Mouse (Mus musculus) hindbrain, embryonic 16.5 days (tissue): ENCODE measurements around the gene Rad50. TPM values are rescaled to one million over a fixed set of nuclear protein-coding genes. Genes with fewer than 3 reads are reported as not detected.

ENCODE experiments used
- ATAC-seq: fragments of 200-750 bp; cut with Nextera tagmentation; 2 replicates; pipeline ENCODE4 v1.8.0; 2017; ENCODE audit warnings: moderate TSS enrichment, moderate library complexity
- H3K27ac ChIP-seq: fragments of 300-500 bp; sonication (generic); 2 replicates; pipeline ENCODE4 v1.5.1; 2014; ENCODE audit warnings: low read depth, mild to moderate bottlenecking, control low read depth, low read length, moderate library complexity
- H3K27me3 ChIP-seq: fragments of 300-500 bp; sonication (generic); replicated peaks from 2 replicates; pipeline ENCODE4 v1.6.1; 2014; ENCODE audit warnings: low read length; ENCODE audit not compliant: control insufficient read depth, insufficient read depth
- H3K36me3 ChIP-seq: fragments of 300-500 bp; sonication (generic); 2 replicates; pipeline ENCODE4 v1.6.1; 2014; ENCODE audit warnings: mild to moderate bottlenecking, low read length, moderate library complexity, mixed read lengths; ENCODE audit not compliant: control insufficient read depth, insufficient read depth
- H3K4me1 ChIP-seq: fragments of 300-500 bp; sonication (generic); 2 replicates; pipeline ENCODE4 v1.6.1; 2014; ENCODE audit warnings: low read depth, low read length; ENCODE audit not compliant: control insufficient read depth, insufficient read depth
- H3K4me2 ChIP-seq: fragments of 300-500 bp; sonication (generic); 2 replicates; pipeline ENCODE4 v1.6.1; 2014; ENCODE audit warnings: mild to moderate bottlenecking, low read length, control low read depth, moderate library complexity
- H3K4me3 ChIP-seq: fragments of 300-500 bp; sonication (generic); 2 replicates; pipeline ENCODE4 v1.5.1; 2014; ENCODE audit warnings: mild to moderate bottlenecking, low read length, control low read depth, moderate library complexity
- H3K9ac ChIP-seq: fragments of 300-500 bp; sonication (generic); 2 replicates; pipeline ENCODE4 v1.6.1; 2014; ENCODE audit warnings: low read depth, mild to moderate bottlenecking, control low read depth, low read length, moderate library complexity
- H3K9me3 ChIP-seq: fragments of 300-500 bp; sonication (generic); 2 replicates; pipeline ENCODE4 v1.6.1; 2014; ENCODE audit warnings: mild to moderate bottlenecking, low read length, moderate library complexity; ENCODE audit not compliant: control insufficient read depth
- WGBS: fragments of 180-500 bp; shearing (Covaris S2); extraction: QIAGEN DNeasy Blood & Tissue Kit; methylation state at CpG from one replicate; pipeline ENCODE4 v1.1.7; 2014; 5-methylcytosine and 5-hydroxymethylcytosine counted together
- polyA plus RNA-seq: library from polyadenylated mRNA; unstranded; fragments of >200 nt; fragmentation: Nextera tagmentation; extraction: Ambion mirVana; gene quantifications from 2 replicates; pipeline ENCODE4 v1.2.1, GENCODE M21; 2015

The Rad50 gene
- polyA plus RNA-seq, 1 experiment from 2014 or later = 12.3 TPM

DNA sequence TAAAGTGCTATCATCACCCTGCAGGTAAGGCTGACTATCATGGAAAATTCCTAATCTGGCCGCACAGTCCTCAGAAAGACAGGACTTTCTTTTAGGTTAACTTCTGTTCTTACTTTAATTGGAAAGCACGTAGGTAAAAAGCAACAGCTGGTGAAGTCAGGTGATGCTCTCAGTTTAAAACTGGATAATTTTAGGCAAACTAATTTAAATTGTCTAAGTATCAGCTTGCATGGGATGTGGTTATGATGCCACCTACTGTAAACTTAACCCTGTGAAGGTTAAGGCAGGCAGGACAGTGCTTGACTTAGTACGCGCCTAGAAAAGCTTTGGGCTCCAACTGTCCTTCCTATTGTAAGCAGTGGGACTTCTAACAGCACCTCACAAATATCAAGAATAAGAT lies 35.7 kb downstream of the Rad50 start:
- ATAC-seq = no peak
- Histone ChIP-seq H3K9me3 (no peaks in the 10 kb centered on the region), H3K36me3 (peaks cover 10% of the 10 kb centered on the region; the same call in 1 of the 2 replicates), H3K27me3 (no peaks in the 10 kb centered on the region), H3K4me2 (no peak overlapping the region), H3K4me3 (no peak overlapping the region), H3K4me1 (no peaks in the 10 kb centered on the region), H3K27ac (no peak overlapping the region), H3K9ac (no peak overlapping the region)
- 96% methylated on average over 4 of the region's 4 CpGs for WGBS

DNA sequence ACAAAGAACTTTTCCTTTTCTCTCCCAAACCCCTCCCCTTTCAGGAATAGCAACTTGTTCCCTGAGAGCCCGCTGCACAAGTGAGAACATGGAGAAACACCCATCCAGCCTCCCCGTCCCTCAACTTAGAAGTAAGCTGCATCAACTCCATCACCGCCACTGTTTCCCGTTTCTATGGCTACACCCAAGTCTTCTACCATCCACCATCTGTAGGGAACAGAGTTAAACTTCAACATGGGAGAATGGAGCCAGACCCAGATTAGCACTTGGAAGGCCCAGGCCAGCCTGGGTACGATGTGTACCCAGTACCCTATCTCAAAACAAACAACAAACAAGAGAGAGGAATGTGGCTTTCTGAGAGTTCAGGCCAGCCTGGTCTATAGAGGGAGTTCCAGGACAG lies 43.0 kb downstream of the Rad50 start:
- ATAC-seq = no peak
- no peak overlapping the region for H3K4me3 ChIP-seq
- no peak overlapping the region for H3K4me2 ChIP-seq
- 86% methylated on average over 5 of the region's 5 CpGs for WGBS
- no peaks in the 10 kb centered on the region for H3K4me1 ChIP-seq
- H3K27ac ChIP-seq = no peak overlapping the region
- no peak overlapping the region for H3K9ac ChIP-seq
- no peaks in the 10 kb centered on the region for H3K36me3 ChIP-seq
- no peaks in the 10 kb centered on the region for H3K27me3 ChIP-seq
- no peaks in the 10 kb centered on the region for H3K9me3 ChIP-seq

DNA sequence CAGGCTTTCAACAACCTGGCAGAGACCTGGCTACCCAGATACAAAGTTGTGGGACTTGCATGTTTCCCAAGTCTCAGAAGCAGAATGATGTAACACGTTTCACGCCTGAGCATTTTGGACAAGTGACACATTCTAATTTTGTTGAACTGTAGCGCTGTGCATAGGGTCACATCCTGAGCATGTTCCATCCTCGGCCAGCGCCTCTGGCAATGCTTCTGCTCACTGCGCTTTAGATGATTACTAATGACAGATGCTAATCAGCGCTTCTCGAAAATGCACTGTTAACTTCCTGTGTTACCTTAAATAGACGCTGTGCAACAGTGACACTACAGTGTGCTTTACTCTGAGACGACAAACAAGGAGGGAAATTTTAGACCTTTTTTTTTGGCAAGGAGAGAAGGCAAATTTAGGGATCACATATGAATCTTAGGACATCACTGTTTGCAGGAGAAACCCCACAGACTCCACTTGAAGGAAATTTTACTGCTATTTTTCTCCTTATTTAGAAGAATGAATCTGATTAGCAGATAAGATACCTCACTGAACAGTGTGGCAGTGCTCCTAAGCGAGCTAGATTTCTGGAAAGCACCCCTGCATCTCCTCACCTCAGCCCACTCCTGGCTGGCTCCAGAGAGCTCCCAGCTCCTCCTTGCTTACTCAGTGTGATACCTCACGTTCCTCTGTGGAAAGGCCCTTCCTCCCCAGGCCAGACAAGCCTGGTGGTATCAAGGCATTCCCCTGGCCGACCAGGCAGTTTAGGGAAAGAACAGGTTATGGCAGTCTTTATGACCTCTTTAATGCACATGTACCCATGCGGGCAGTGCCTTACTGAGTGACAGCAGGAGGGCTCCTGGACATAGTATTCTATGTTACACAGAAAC lies 44.1 kb downstream of the Rad50 start:
- 80% methylated on average over 14 of the region's 14 CpGs for WGBS
- H3K36me3 ChIP-seq = no peaks in the 10 kb centered on the region
- no peak overlapping the region for H3K4me3 ChIP-seq
- H3K4me2 ChIP-seq = no peak overlapping the region
- no peak overlapping the region for H3K9ac ChIP-seq
- H3K27ac ChIP-seq = no peak overlapping the region
- H3K9me3 ChIP-seq = no peaks in the 10 kb centered on the region
- no peak for ATAC-seq
- no peaks in the 10 kb centered on the region for H3K4me1 ChIP-seq
- H3K27me3 ChIP-seq = no peaks in the 10 kb centered on the region

DNA sequence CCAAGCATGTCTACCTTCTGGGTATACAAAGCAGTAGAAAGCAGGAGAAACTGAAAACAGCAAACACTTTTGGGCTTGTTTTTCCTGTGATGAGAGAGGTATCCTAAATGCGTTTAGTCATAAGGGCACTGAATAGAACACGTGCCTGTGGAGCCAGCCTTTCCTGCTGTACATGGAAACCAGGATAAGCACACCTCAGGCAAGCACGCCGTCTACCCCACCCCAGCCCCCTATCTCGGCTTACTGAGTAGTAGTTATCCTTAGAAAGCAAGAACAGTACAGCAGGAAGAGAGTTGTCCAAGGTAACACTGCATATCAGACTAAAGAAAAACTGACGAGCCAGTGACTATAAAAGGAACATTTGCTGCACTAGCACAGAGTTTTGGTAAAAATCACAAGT lies 49.3 kb downstream of the Rad50 start:
- Histone ChIP-seq H3K27me3 (no peaks in the 10 kb centered on the region), H3K9ac (no peak overlapping the region), H3K36me3 (no peaks in the 10 kb centered on the region), H3K4me2 (no peak overlapping the region), H3K27ac (no peak overlapping the region), H3K9me3 (no peaks in the 10 kb centered on the region), H3K4me1 (no peaks in the 10 kb centered on the region), H3K4me3 (no peak overlapping the region)
- ATAC-seq = no peak
- WGBS = 91% methylated on average over 6 of the region's 6 CpGs

DNA sequence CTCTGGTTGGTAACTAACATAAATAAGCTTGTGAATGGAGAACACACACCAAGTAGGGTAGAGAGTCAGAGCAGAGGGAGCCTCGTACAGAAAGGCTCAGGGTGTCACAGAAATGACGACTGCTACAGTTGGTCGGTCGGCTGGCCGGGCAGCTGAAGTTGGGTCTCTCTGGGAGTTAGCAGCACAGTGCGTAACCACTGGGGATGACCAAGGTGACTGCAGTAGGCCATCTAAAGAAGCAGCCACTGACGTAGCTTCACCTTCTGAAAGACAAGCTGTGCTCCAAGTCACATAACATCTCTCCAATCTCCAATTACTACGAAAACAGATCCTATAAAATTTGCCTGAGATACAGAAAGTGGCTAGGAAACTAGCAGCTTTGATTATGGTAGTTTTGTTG lies 49.7 kb downstream of the Rad50 start:
- WGBS = 84% methylated on average over 8 of the region's 8 CpGs
- no peak for ATAC-seq

DNA sequence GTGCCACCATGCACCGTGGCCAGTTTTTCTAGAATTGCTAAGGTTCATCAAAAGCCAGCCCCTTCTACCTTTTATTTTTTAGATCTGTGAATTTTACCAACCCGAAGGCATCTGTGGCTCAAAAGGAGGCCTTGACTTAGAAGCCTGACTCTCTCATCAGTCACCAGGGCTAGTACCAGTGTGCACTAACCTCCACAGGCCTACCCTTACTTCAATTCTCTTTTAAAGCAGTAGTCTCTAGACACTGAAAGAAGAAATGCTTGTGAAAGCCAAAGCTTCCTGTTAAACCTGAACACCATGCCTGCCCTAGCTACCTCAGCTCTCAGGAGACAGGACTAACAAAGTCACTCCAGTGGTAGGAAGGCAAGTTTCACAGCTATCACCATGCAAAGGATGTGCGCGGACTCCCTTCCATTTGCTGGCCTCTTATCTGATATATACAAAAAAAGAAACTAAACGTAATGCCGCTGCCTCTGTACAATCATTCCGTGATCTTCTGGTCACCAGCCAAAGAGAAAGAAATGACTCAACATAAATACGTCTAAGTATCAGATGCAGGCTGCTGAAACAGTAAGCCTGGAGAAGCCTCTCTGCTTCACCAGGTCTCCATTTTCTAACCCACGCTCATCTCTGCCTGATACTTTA lies 50.4 kb downstream of the Rad50 start:
- 92% methylated on average over 9 of the region's 9 CpGs for WGBS
- no peak overlapping the region for H3K9ac ChIP-seq
- ATAC-seq = no peak

More for the DNA sequence above, 49.7 kb downstream of the Rad50 start:
- Histone ChIP-seq H3K27me3 (no peaks in the 10 kb centered on the region), H3K4me3 (no peak overlapping the region), H3K4me2 (no peak overlapping the region), H3K9me3 (no peaks in the 10 kb centered on the region), H3K9ac (no peak overlapping the region), H3K4me1 (no peaks in the 10 kb centered on the region), H3K36me3 (no peaks in the 10 kb centered on the region), H3K27ac (no peak overlapping the region)

DNA sequence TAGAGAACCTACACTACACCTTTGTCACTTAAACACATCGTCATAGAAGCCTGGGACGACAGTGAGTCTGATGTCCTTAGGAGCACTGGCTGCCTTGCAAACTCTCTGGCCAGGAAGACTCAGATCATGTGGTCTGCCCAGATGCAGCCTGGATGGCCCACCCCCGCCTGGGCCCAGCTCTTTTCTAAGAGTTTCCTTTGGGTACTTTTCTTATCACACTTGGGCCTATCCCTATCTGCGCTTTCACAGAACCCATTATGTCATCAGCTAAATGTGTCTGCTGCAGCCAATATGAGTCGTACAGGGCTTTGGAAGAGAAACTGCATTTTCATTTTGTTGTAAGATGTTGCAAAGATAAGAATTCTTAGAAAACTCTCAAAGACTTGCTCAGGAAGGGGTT lies 52.1 kb downstream of the Rad50 start:
- no peak overlapping the region for H3K27ac ChIP-seq
- H3K4me3 ChIP-seq = no peak overlapping the region
- 90% methylated on average over 5 of the region's 5 CpGs for WGBS
- H3K9me3 ChIP-seq = no peaks in the 10 kb centered on the region
- ATAC-seq = no peak
- H3K4me2 ChIP-seq = no peak overlapping the region
- no peaks in the 10 kb centered on the region for H3K4me1 ChIP-seq
- peaks cover 10% of the 10 kb centered on the region for H3K36me3 ChIP-seq
- no peaks in the 10 kb centered on the region for H3K27me3 ChIP-seq
- no peak overlapping the region for H3K9ac ChIP-seq

More for the DNA sequence above, 50.4 kb downstream of the Rad50 start:
- Histone ChIP-seq H3K4me1 (no peaks in the 10 kb centered on the region), H3K9me3 (no peaks in the 10 kb centered on the region), H3K27me3 (no peaks in the 10 kb centered on the region), H3K4me2 (no peak overlapping the region), H3K27ac (no peak overlapping the region), H3K4me3 (no peak overlapping the region), H3K36me3 (no peaks in the 10 kb centered on the region)

DNA sequence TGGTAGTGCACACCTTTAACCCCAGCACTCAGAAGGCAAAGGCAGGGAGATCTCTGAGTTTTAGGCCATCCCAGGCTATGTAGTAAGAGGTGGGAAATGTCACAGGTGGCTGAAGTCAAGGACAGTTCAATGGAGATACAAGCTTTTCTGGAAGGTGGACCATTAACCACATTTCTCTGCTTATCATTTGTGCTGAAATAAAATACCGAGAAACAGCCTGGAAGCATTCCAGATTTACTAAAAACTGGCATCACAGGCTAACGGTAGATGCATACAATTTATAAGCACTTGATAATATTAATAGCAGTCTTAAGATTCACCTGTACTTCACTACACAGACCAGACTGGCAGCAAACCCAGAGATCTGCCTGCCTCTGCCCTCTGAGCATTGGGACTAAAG lies 54.7 kb downstream of the Rad50 start:
- Histone ChIP-seq H3K27me3 (no peaks in the 10 kb centered on the region), H3K9ac (no peak overlapping the region), H3K4me1 (no peaks in the 10 kb centered on the region), H3K36me3 (peaks cover 14% of the 10 kb centered on the region), H3K4me3 (no peak overlapping the region), H3K27ac (no peak overlapping the region), H3K4me2 (no peak overlapping the region), H3K9me3 (no peaks in the 10 kb centered on the region)
- 90% methylated on average over 2 of the region's 2 CpGs for WGBS
- no peak for ATAC-seq

DNA sequence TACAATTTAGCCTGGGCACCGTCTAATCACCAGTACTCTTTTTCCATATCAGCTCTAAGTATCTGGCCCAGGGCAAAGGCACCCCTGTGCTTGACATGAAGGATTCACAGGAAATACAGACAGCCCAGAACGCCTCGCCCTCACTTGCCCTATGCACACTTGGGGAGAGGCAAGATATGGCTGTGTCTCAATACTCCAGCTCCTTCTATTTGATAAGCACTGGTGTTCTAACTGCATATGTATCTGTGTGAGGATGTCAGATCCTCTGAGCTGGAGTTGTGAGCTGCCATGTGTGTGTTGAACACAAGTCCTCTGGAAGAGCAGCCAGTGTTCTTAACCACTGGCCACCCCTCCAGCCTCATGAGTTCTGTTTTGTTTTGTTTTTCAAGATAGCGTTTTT lies 55.7 kb downstream of the Rad50 start:
- Histone ChIP-seq H3K27me3 (no peaks in the 10 kb centered on the region), H3K4me1 (no peaks in the 10 kb centered on the region), H3K9me3 (no peaks in the 10 kb centered on the region), H3K4me2 (no peak overlapping the region), H3K27ac (no peak overlapping the region), H3K36me3 (peaks cover 14% of the 10 kb centered on the region), H3K4me3 (no peak overlapping the region), H3K9ac (no peak overlapping the region)
- ATAC-seq = no peak
- 95% methylated on average over 4 of the region's 4 CpGs for WGBS
